Mouse (Mus musculus): ENCODE data around the gene Gsc2. TPM values are rescaled to one million over a fixed set of nuclear protein-coding genes. Genes with fewer than 3 reads are reported as not detected.

Gene Gsc2
- polyA plus RNA-seq, 1 experiment from 2014 or later: not detected

Other genes with a start within 250 kb of the Gsc2 start
- 71.7 to 97.8 TPM (median 80.8 TPM) in 3 replicates for gene Med15, start 182.2 kb downstream of the Gsc2 start, polyA plus RNA-seq (2018)
- 7.1 to 11.2 TPM (median 8.7 TPM) in 3 replicates for gene Klhl22, start 155.4 kb downstream of the Gsc2 start, polyA plus RNA-seq (2018)
- 0.22 to 0.68 TPM (median 0.50 TPM) in 3 replicates for gene Scarf2, start 117.8 kb downstream of the Gsc2 start, polyA plus RNA-seq (2018)
- gene B830017H08Rik, start 81.9 kb downstream of the Gsc2 start, polyA plus RNA-seq (2018): not detected in 3 replicates
- 0.40 to 0.70 TPM (median 0.54 TPM) in 3 replicates for gene Car15, start 76.7 kb downstream of the Gsc2 start, polyA plus RNA-seq (2018)
- gene Gm20518, start 23.4 kb downstream of the Gsc2 start, polyA plus RNA-seq (2018): 0.07 TPM in 1 of 3 replicates, not detected in the others
- gene Tssk1, start 20.8 kb downstream of the Gsc2 start, polyA plus RNA-seq (2018): not detected in 3 replicates
- gene Dgcr2, start 16.5 kb downstream of the Gsc2 start, polyA plus RNA-seq (2018): 13.7 to 28.0 TPM (median 27.2 TPM) in 3 replicates
- not detected in 3 replicates for gene Tssk2, start 16.4 kb downstream of the Gsc2 start, polyA plus RNA-seq (2018)
- 10.8 to 12.0 TPM (median 11.9 TPM) in 3 replicates for gene Ess2, start 3.7 kb downstream of the Gsc2 start, polyA plus RNA-seq (2018)
- gene Slc25a1, start 13.2 kb upstream of the Gsc2 start, polyA plus RNA-seq (2018): 61.5 to 82.8 TPM (median 66.1 TPM) in 3 replicates
- not detected in 3 replicates for gene Vpreb2, start 65.4 kb upstream of the Gsc2 start, polyA plus RNA-seq (2018)
- gene Dgcr6, start 137.8 kb upstream of the Gsc2 start, polyA plus RNA-seq (2018): 7.8 to 20.7 TPM (median 20.1 TPM) in 3 replicates
- gene Prodh, start 175.1 kb upstream of the Gsc2 start, polyA plus RNA-seq (2018): 2.4 to 5.7 TPM (median 3.0 TPM) in 3 replicates
- gene Rtn4r, start 212.6 kb upstream of the Gsc2 start, polyA plus RNA-seq (2018): not detected in 3 replicates